Mouse (Mus musculus): ENCODE data around the gene Setd3.

DNA sequence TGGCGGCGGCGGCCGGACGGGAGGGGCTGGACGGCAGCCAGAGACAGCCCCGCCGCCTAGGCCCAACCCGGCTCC lies at the start of gene Setd3:
- TF ChIP-seq CTCF (IDR thresholded peaks at IDR 0.05; ENCODE audit: low read depth), result no peak
- no peak for TF ChIP-seq EP300 (IDR thresholded peaks at IDR 0.05; ENCODE audit: low read depth)
